Mouse (Mus musculus): ENCODE data around the gene Nectin4. TPM values are rescaled to one million over a fixed set of nuclear protein-coding genes. Genes with fewer than 3 reads are reported as not detected.

Gene Nectin4
- polyA plus RNA-seq, 1 experiment from 2014 or later: 6.2 TPM

DNA sequence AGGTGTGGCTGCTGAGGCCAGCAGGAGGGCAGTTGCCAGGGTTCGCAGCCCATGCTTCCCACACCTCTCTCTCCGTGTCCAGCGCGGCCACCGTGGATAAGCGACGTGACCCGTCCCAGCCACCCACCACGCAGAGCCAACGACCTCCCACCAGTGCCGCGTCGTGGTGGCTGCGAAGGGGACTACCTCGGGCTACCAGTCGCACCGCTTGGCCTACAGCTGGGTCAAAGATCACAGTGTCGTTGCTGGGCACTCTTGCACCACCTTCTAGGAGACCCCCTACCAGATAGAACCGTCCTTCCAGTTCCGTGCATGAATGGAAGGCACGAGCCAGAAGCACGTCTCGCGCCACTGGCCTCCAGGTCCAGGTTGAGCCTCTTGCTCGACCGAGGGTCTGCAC is 9.6 kb upstream of the Nectin4 start:
- Histone ChIP-seq H3K9me3 (peaks cover 4% of the 10 kb centered on the region; the same call in 1 of the 2 replicates), H3K27ac (peak overlapping the region; percentile 73; the same call in 1 of the 2 replicates), H3K4me1 (replicated peaks) (peaks cover 21% of the 10 kb centered on the region), H3K4me2 (peak overlapping the region; percentile 78), H3K9ac (replicated peaks) (peak overlapping the region; percentile 63), H3K27me3 (no peaks in the 10 kb centered on the region), H3K4me3 (replicated peaks) (peak overlapping the region; percentile 52), H3K36me3 (peaks cover 33% of the 10 kb centered on the region)
- 3% methylated on average over 26 of the region's 26 CpGs for WGBS
- no peak; the same call in none of the 2 replicates for ATAC-seq (ENCODE audit: insufficient number of reproducible peaks, insufficient read depth, low FRiP score, low TSS enrichment, low read depth)

DNA sequence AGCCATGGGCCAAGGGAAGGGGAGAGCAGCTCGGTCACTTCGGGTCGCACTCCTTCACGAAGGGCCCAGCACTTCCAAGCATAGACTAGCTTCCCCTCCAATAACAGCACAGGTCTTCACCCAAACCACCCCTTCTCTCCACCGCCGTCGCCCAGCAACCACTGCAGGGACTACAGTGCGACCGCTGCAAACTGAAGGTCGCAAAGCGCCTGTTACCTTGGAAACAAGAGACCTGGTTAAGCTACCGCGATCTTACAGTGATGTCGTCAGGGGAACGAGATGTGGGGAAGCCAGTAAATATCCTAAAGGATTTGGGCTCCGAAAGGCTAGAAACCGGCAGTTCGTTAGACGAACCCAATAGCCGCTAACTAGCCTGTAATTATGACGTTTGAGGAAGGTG is 9.2 kb upstream of the Nectin4 start, which contains the start of gene Klhdc9:
Gene Klhdc9 (minus strand): TSS at position 143 of the 400 bp plus-strand sequence.
- H3K36me3 ChIP-seq: peaks cover 33% of the 10 kb centered on the region
- H3K4me1 ChIP-seq (replicated peaks): peaks cover 21% of the 10 kb centered on the region
- ATAC-seq (ENCODE audit: insufficient number of reproducible peaks, insufficient read depth, low FRiP score, low TSS enrichment, low read depth): peak; percentile 92
- peak within 1 kb of the TSS; percentile 52 for H3K4me3 ChIP-seq (replicated peaks)
- WGBS: under 1% methylated on average over 21 of the region's 21 CpGs
- H3K27ac ChIP-seq: peak within 1 kb of the TSS; percentile 77
- H3K9me3 ChIP-seq: peaks cover 4% of the 10 kb centered on the region; the same call in 1 of the 2 replicates
- peak within 1 kb of the TSS; percentile 78 for H3K4me2 ChIP-seq
- no peaks in the 10 kb centered on the region for H3K27me3 ChIP-seq
- H3K9ac ChIP-seq (replicated peaks): peak within 1 kb of the TSS; percentile 63

DNA sequence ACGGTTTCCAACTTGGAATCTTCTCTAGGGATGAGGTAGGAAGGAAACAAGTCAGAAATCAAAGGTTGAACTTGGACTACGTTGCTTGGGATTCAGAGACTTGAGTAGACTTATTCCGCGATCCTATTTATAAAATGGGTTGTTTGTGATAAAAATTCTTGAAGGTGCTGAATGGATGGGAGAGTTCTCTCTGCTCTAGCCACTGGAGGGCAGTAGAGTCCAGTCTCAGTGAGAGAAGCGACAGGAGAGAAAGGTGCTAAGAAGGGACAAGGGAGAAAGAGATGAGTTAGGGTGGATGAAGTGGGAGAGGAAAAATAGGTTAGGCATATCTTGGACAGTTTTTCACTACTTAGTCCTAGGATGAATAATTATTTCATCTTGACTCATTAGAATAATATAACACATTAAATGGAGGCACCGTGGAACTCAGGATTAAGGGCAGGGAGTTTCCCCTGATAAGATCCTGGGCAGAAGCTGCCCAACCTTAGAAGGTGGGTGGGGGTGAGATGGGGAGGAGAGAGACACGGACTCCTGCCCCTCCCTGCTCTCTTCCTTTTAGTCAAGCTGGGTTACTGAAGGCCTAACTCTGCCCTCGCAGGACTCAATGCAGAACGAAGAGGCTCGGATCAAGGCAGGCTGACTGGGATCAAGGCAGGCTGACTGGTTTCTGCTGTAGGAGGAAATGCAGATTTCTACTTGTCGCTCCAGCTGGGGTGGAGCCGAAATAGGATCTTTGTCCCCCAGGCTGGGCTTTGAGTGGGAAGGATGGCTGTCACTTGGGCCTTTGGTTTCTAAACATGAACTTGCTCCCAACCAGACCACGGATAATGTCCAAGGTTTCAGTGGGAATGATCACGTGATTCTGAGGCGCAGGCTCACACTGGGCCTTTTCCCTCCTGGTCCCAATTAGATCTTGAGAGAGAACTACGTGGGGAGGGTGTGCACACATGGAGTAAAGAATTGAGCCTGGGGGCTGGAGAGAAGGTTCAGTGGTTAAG is 8.5 kb upstream of the Nectin4 start:
- peak; percentile 3; the same call in 1 of the 2 replicates for ATAC-seq (ENCODE audit: insufficient number of reproducible peaks, insufficient read depth, low FRiP score, low TSS enrichment, low read depth)
- WGBS: 20% methylated on average over 16 of the region's 16 CpGs
- peaks cover 21% of the 10 kb centered on the region for H3K4me1 ChIP-seq (replicated peaks)
- peak overlapping the region; percentile 78 for H3K4me2 ChIP-seq
- peaks cover 30% of the 10 kb centered on the region for H3K36me3 ChIP-seq
- peak overlapping the region; percentile 52 for H3K4me3 ChIP-seq (replicated peaks)
- H3K27me3 ChIP-seq: no peaks in the 10 kb centered on the region
- peak overlapping the region; percentile 77 for H3K27ac ChIP-seq
- H3K9ac ChIP-seq (replicated peaks): peak overlapping the region; percentile 63
- peaks cover 4% of the 10 kb centered on the region; the same call in 1 of the 2 replicates for H3K9me3 ChIP-seq

DNA sequence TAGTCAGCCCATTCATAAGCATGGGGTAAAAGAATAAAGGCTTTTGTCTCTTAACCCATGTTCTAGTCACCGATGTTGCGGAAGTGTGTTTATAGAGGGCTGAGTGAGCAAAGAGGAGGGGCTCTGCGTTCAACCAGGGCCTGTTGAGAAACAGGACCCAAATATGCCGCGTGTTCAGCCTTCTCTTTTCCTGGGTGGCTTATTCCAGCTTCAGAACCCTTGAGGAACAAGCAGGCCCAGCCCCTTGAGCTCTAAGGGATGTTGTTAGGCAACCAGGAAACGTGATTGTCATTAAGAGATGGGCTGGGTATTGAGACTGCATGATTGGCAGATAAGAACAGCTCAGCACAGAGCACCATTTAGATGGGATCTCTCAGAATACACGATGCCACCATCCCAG is 4.0 kb upstream of the Nectin4 start:
- H3K27me3 ChIP-seq: peaks cover 15% of the 10 kb centered on the region
- ATAC-seq (ENCODE audit: insufficient number of reproducible peaks, insufficient read depth, low FRiP score, low TSS enrichment, low read depth): no peak
- no peak overlapping the region for H3K4me3 ChIP-seq (replicated peaks)
- H3K36me3 ChIP-seq: no peaks in the 10 kb centered on the region
- H3K9me3 ChIP-seq: no peaks in the 10 kb centered on the region
- H3K4me2 ChIP-seq: no peak overlapping the region
- peaks cover 8% of the 10 kb centered on the region for H3K4me1 ChIP-seq (replicated peaks)
- WGBS: 72% methylated on average over 7 of the region's 7 CpGs
- no peak overlapping the region for H3K9ac ChIP-seq (replicated peaks)
- H3K27ac ChIP-seq: no peak overlapping the region

DNA sequence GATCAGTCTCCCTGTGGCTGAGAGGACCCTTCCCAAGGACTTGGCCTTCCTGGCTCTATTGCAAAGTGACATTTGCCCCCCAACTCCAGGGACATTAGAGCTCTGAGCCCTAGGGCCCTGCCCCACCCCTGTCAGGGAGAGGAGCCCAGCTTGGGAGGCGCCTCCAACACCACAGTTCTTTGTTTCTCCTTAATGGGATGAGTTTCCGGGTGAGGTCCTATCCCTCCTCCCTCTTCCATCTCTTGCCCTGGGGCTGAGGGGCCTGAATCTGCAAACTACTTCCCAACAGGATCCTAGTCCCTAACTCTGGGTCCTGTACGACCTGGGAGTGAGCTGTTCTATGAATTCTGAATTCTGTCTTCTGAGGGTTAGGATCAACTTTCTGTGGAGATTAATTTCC is 3.0 kb downstream of the Nectin4 start:
- Histone ChIP-seq H3K4me3 (replicated peaks) (no peak overlapping the region), H3K4me2 (no peak overlapping the region), H3K4me1 (replicated peaks) (peaks cover 13% of the 10 kb centered on the region), H3K9me3 (no peaks in the 10 kb centered on the region), H3K36me3 (no peaks in the 10 kb centered on the region), H3K27ac (no peak overlapping the region), H3K27me3 (peaks cover 31% of the 10 kb centered on the region), H3K9ac (replicated peaks) (no peak overlapping the region)
- ATAC-seq (ENCODE audit: insufficient number of reproducible peaks, insufficient read depth, low FRiP score, low TSS enrichment, low read depth): no peak
- 61% methylated on average over 3 of the region's 3 CpGs for WGBS

DNA sequence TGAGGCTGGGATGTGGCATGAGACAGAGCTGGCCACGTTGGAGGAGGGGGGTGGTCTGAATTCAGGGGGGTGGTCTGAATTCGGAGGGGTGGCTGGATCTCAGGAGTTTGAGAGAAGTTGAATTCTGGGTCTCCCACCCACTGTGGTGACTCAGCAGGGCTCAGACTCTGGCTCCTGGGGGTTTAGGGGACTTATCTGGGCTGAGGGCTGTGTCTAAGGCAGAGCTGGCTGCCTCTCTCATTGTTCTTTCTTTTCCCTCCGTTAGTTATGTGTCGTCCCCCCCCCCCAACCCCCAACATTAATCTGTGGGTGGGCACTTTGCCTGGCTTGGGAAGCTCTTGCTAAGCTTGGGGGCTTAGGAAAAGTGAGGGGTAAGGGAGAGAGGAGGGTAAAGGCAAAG is 4.0 kb downstream of the Nectin4 start:
- H3K4me3 ChIP-seq (replicated peaks): no peak overlapping the region
- H3K4me2 ChIP-seq: no peak overlapping the region
- H3K27ac ChIP-seq: peak overlapping the region; percentile 20; the same call in 1 of the 2 replicates
- WGBS: 3% methylated on average over 4 of the region's 4 CpGs
- H3K9me3 ChIP-seq: no peaks in the 10 kb centered on the region
- peak; percentile 54; the same call in 1 of the 2 replicates for ATAC-seq (ENCODE audit: insufficient number of reproducible peaks, insufficient read depth, low FRiP score, low TSS enrichment, low read depth)
- H3K9ac ChIP-seq (replicated peaks): no peak overlapping the region
- peaks cover 42% of the 10 kb centered on the region for H3K27me3 ChIP-seq
- H3K36me3 ChIP-seq: no peaks in the 10 kb centered on the region
- H3K4me1 ChIP-seq (replicated peaks): peaks cover 13% of the 10 kb centered on the region

DNA sequence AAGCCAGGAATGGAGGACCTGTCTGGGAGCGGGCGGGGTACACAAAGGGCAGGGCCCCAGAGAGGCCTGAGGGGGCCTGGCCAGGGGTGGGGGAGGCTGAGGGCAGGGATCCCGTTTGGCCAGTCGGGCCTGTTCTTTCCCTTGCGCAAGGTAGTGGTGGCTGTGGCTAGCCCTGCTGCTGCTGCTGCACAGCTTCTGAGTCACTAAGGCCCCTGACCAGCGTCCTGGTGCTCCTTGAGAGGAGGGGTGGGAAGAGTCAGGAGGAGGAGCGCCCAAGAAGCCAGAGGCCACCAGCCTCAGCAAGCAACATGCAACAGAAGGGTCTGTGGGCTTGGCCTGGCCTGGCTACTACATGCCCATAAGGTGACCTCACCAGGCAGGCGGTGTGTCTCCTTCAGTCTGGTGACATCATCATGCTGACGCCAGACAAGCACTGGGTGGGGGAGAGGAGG is 5.8 kb downstream of the Nectin4 start:
- Histone ChIP-seq H3K27me3 (peaks cover 44% of the 10 kb centered on the region), H3K4me3 (replicated peaks) (no peak overlapping the region), H3K9ac (replicated peaks) (no peak overlapping the region; the same call in 1 of the 2 replicates), H3K4me2 (no peak overlapping the region), H3K9me3 (no peaks in the 10 kb centered on the region), H3K36me3 (no peaks in the 10 kb centered on the region), H3K4me1 (replicated peaks) (peaks cover 21% of the 10 kb centered on the region), H3K27ac (peak overlapping the region; percentile 7; the same call in 1 of the 2 replicates)
- ATAC-seq (ENCODE audit: insufficient number of reproducible peaks, insufficient read depth, low FRiP score, low TSS enrichment, low read depth): no peak
- 48% methylated on average over 9 of the region's 9 CpGs for WGBS

DNA sequence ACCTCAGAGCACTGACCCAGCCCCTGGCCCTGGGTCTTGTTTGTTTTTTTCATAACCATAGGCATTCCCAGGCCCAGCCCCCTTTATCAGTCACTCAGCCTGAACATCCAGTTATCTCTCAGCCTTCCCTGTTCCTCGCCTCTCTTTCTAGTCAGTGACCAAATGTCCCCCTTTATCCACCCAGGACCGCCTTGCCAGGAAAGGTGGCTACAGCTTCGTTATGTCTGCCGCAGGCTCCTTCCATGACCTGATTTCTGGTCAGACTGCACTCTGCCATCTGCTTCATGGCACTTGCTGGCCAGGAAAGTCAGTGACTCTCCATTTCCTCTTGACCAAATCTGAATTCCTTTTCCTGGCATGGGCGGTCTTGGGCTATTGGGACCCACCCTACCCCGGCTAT is 8.4 kb downstream of the Nectin4 start:
- H3K36me3 ChIP-seq: no peaks in the 10 kb centered on the region
- 80% methylated on average over 6 of the region's 6 CpGs for WGBS
- H3K9ac ChIP-seq (replicated peaks): no peak overlapping the region
- H3K4me3 ChIP-seq (replicated peaks): no peak overlapping the region
- no peaks in the 10 kb centered on the region for H3K9me3 ChIP-seq
- no peak overlapping the region for H3K4me2 ChIP-seq
- peaks cover 52% of the 10 kb centered on the region for H3K27me3 ChIP-seq
- peaks cover 21% of the 10 kb centered on the region for H3K4me1 ChIP-seq (replicated peaks)
- H3K27ac ChIP-seq: no peak overlapping the region
- ATAC-seq (ENCODE audit: insufficient number of reproducible peaks, insufficient read depth, low FRiP score, low TSS enrichment, low read depth): no peak

DNA sequence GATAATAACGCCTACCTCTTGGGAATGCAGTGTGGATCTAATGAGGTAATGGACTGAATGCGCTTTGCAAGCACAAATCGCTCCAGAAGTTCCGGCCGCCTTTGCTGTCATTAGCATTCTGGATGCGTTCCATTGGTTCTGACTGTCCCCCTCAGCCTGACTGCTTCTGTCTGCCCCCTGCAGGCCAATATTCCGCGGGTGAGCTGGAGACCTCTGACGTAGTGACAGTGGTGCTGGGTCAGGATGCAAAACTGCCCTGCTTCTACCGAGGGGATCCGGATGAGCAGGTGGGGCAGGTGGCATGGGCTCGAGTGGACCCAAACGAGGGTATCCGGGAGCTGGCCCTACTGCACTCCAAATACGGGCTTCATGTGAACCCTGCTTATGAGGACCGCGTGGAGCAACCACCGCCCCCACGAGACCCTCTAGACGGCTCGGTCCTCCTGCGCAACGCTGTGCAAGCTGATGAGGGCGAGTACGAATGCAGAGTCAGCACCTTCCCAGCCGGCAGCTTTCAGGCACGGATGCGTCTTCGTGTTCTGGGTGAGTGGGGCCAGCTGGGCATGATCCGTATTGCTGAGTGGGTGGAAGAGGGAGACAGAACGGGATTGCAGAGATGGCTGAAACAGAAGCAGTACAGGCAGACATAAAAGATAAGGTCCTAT is 10.2 kb downstream of the Nectin4 start:
- H3K27me3 ChIP-seq: peaks cover 51% of the 10 kb centered on the region
- peak overlapping the region; percentile 22 for H3K4me3 ChIP-seq (replicated peaks)
- peak; percentile 17; the same call in 1 of the 2 replicates for ATAC-seq (ENCODE audit: insufficient number of reproducible peaks, insufficient read depth, low FRiP score, low TSS enrichment, low read depth)
- H3K9me3 ChIP-seq: no peaks in the 10 kb centered on the region
- no peak overlapping the region for H3K27ac ChIP-seq
- H3K36me3 ChIP-seq: no peaks in the 10 kb centered on the region
- no peak overlapping the region for H3K9ac ChIP-seq (replicated peaks)
- WGBS: 7% methylated on average over 31 of the region's 31 CpGs
- peaks cover 15% of the 10 kb centered on the region for H3K4me1 ChIP-seq (replicated peaks)
- peak overlapping the region; percentile 46 for H3K4me2 ChIP-seq

DNA sequence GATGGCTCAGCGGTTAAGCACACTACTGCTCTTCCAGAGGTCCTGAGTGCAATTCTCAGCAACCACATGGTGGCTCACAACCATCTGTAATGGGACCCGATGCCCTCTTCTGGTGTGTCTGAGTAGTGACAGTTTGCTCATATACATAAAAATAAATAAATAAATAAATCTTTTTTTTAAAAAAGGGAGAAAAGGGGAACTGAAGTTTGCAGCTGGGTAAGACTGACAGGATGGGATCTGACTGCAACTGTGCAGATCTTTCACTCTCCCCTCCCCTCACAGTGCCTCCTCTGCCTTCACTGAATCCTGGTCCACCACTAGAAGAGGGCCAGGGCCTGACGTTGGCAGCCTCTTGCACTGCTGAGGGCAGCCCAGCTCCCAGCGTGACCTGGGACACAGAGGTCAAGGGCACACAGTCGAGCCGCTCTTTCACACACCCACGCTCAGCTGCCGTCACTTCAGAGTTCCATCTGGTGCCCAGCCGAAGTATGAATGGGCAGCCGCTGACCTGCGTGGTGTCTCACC is 12.3 kb downstream of the Nectin4 start:
- WGBS: 83% methylated on average over 11 of the region's 11 CpGs
- no peak overlapping the region for H3K4me3 ChIP-seq (replicated peaks)
- no peak for ATAC-seq (ENCODE audit: insufficient number of reproducible peaks, insufficient read depth, low FRiP score, low TSS enrichment, low read depth)

DNA sequence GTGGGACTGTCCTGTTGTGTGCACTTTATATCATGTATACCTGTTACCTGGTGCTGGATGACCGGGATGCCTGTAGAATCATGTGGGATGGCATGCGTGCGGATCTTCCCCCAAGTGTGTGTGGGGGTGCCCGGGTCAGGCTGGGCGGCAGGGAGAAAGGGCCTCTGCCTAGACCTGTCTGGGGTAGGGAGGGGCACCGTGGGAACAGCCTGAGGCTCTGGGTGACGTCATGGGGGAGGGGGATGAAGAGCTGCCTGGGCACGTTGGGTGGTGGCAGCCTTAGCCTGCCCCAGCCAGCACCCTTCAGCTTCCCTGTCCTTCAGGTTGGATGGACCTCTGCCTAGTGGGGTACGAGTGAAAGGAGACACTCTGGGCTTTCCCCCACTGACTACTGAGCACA is 14.5 kb downstream of the Nectin4 start:
- no peak for ATAC-seq (ENCODE audit: insufficient number of reproducible peaks, insufficient read depth, low FRiP score, low TSS enrichment, low read depth)
- no peaks in the 10 kb centered on the region for H3K9me3 ChIP-seq
- no peaks in the 10 kb centered on the region for H3K36me3 ChIP-seq
- peaks cover 37% of the 10 kb centered on the region for H3K27me3 ChIP-seq
- H3K4me2 ChIP-seq: no peak overlapping the region
- H3K4me3 ChIP-seq (replicated peaks): no peak overlapping the region
- no peak overlapping the region for H3K27ac ChIP-seq
- H3K9ac ChIP-seq (replicated peaks): no peak overlapping the region
- WGBS: 65% methylated on average over 9 of the region's 9 CpGs
- peaks cover 25% of the 10 kb centered on the region for H3K4me1 ChIP-seq (replicated peaks)

More for the DNA sequence above, 12.3 kb downstream of the Nectin4 start:
- no peak overlapping the region for H3K27ac ChIP-seq
- H3K4me2 ChIP-seq: no peak overlapping the region
- H3K9ac ChIP-seq (replicated peaks): no peak overlapping the region
- peaks cover 50% of the 10 kb centered on the region for H3K27me3 ChIP-seq
- no peaks in the 10 kb centered on the region for H3K9me3 ChIP-seq
- no peaks in the 10 kb centered on the region for H3K36me3 ChIP-seq
- peaks cover 21% of the 10 kb centered on the region for H3K4me1 ChIP-seq (replicated peaks)

Data from limb, embryonic 12.5 days (tissue).